Mouse (Mus musculus) heart, adult 2 months (tissue): ENCODE data around the gene Ccdc36.

Source experiments
- CTCF ChIP-seq: fragments of 200-600 bp; IDR thresholded peaks from 2 replicates; pipeline ENCODE4 v1.8.1; 2022; ENCODE audit warnings: antibody characterized with exemption, mild to moderate bottlenecking, moderate library complexity
- POLR2A ChIP-seq: fragments of 200-500 bp; IDR thresholded peaks from 2 replicates; pipeline ENCODE4 v1.6.1; 2011; ENCODE audit warnings: mild to moderate bottlenecking, low read depth, low read length, control low read depth; ENCODE audit not compliant: insufficient read depth

GRCm38 (mm10) chr9:108403081-108403480, 25.2 kb downstream of the Ccdc36 start:
- no peak for TF ChIP-seq POLR2A
- TF ChIP-seq CTCF: no peak
